ENCODE assay signal across 9 mouse cellular contexts in the genomic region with DNA sequence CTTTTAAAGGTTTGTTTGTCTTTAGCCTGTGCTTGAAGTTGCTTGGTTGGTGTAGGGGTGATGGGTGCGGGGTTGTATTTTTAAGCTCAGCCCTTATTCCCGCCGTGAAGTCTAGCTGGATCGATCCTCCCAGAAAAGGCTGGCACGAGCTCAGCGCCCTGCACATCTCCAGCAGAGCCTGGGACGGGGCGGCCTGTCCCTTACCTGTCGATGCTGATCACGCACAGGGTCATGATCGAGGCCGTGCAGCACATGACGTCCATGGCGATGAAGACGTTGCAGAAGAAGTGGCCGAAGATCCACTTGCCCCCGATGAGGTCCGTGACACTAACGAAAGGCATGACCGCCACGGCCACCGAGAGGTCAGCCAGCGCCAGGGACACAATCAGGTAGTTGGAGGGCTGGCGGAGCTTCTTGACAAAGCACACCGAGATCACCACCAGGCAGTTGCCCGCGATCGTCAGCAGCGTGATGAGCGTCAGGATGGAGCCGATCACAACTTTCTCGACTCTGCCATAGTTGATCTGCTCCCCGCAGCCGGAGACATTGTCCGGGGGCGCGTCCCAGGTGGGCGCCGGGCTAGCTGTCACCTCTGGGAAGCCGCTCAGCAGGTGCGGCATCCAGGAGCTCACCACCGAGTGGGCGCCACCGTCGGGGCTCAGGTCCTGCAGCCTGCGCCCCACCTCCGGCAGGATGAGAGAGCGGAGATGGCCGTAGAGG. TPM values are rescaled to one million over a fixed set of nuclear protein-coding genes. Genes with fewer than 3 reads are reported as not detected.
DNase-seq lines count a peak whose midpoint lies in the region; ATAC-seq and TF ChIP-seq lines count a peak whose summit lies in the region.
"Had no signal": no experiment of that assay in that cellular context is flagged by ENCODE, and none has a peak within 500 bp of the region (broad histone marks: within the 10 kb centered on the region; RNA-seq: fewer than 3 reads in every experiment).

No protein-coding gene starts in this region.

- no peaks in the 10 kb centered on the region for H3K9me3 ChIP-seq in lung, embryonic 14.5 days (ENCODE audit: low read depth, low read length)
- H3K9me3 ChIP-seq in forebrain, embryonic 15.5 days, result no peaks in the 10 kb centered on the region
- no peaks in the 10 kb centered on the region for H3K9me3 ChIP-seq in liver, embryonic 13.5 days (replicated peaks)
- H3K9me3 ChIP-seq in stomach, embryonic 16.5 days (replicated peaks; ENCODE audit: control insufficient read depth, low read length), result no peaks in the 10 kb centered on the region

- H3K4me1 ChIP-seq in lung, embryonic 14.5 days (ENCODE audit: insufficient read depth), result no peaks in the 10 kb centered on the region
- H3K4me1 ChIP-seq in forebrain, embryonic 15.5 days, result peaks cover 7% of the 10 kb centered on the region
- no peaks in the 10 kb centered on the region for H3K4me1 ChIP-seq in liver, embryonic 13.5 days (replicated peaks)
- no peaks in the 10 kb centered on the region for H3K4me1 ChIP-seq in stomach, embryonic 16.5 days (ENCODE audit: control insufficient read depth, insufficient read depth, low read length)

- peak overlapping the region; percentile 52 for H3K4me3 ChIP-seq in lung, embryonic 14.5 days (ENCODE audit: low read depth, low read length)
- peak overlapping the region; percentile 68 for H3K4me3 ChIP-seq in forebrain, embryonic 15.5 days
- H3K4me3 ChIP-seq in liver, embryonic 13.5 days (replicated peaks), result peak overlapping the region; percentile 55
- peak overlapping the region; percentile 54 for H3K4me3 ChIP-seq in stomach, embryonic 16.5 days (replicated peaks; ENCODE audit: low read length)

- no peaks in the 10 kb centered on the region for H3K36me3 ChIP-seq in lung, embryonic 14.5 days (ENCODE audit: insufficient read depth)
- H3K36me3 ChIP-seq in forebrain, embryonic 15.5 days, result no peaks in the 10 kb centered on the region
- no peaks in the 10 kb centered on the region for H3K36me3 ChIP-seq in liver, embryonic 13.5 days
- no peaks in the 10 kb centered on the region for H3K36me3 ChIP-seq in stomach, embryonic 16.5 days (ENCODE audit: control insufficient read depth, insufficient read depth, low read length)

- 7% methylated on average over 49 of the region's 49 CpGs for WGBS in lung, embryonic 14.5 days
- 7% methylated on average over 49 of the region's 49 CpGs for WGBS in forebrain, embryonic 15.5 days
- WGBS in liver, embryonic 13.5 days (ENCODE audit: insufficient replicate concordance), result 9% methylated on average over 49 of the region's 49 CpGs
- WGBS in stomach, embryonic 16.5 days, result 7% methylated on average over 49 of the region's 49 CpGs

- DNase-seq in embryo, embryonic 10.5 days (ENCODE audit: low spot score), result peak; percentile 17
- no peak for DNase-seq in embryo, embryonic 10 days (ENCODE audit: low spot score)
- DNase-seq in lung, embryonic 14.5 days, result no peak
- no peak for DNase-seq in lung, postnatal 10 days
- DNase-seq in liver, embryonic 13.5 days, result no peak

- H3K27me3 ChIP-seq in lung, embryonic 14.5 days (ENCODE audit: insufficient read depth, low read length), result peaks cover 46% of the 10 kb centered on the region
- peaks cover 25% of the 10 kb centered on the region for H3K27me3 ChIP-seq in forebrain, embryonic 15.5 days
- H3K27me3 ChIP-seq in liver, embryonic 13.5 days, result peaks cover 53% of the 10 kb centered on the region
- H3K27me3 ChIP-seq in stomach, embryonic 16.5 days (ENCODE audit: control insufficient read depth, insufficient read depth, low read length), result peaks cover 39% of the 10 kb centered on the region

- no peak overlapping the region for H3K9ac ChIP-seq in lung, embryonic 14.5 days
- peak overlapping the region; percentile 56 for H3K9ac ChIP-seq in forebrain, embryonic 15.5 days (replicated peaks)
- H3K9ac ChIP-seq in liver, embryonic 13.5 days, result no peak overlapping the region
- no peak overlapping the region; the same call in 1 of the 2 replicates for H3K9ac ChIP-seq in stomach, embryonic 16.5 days (ENCODE audit: low read length)

- H3K27ac ChIP-seq in lung, embryonic 14.5 days (ENCODE audit: low read depth), result no peak overlapping the region
- no peak overlapping the region for H3K27ac ChIP-seq in forebrain, embryonic 15.5 days (replicated peaks)
- H3K27ac ChIP-seq in liver, embryonic 13.5 days, result no peak overlapping the region
- no peak overlapping the region for H3K27ac ChIP-seq in stomach, embryonic 16.5 days (ENCODE audit: low read length)

- no peak for ATAC-seq in lung, embryonic 14.5 days (ENCODE audit: insufficient read depth)
- ATAC-seq in forebrain, embryonic 15.5 days (replicated peaks), result peak; percentile 69; the same call in 1 of the 2 replicates
- no peak for ATAC-seq in liver, embryonic 13.5 days (ENCODE audit: low read depth)
- no peak; the same call in 1 of the 2 replicates for ATAC-seq in stomach, embryonic 16.5 days (ENCODE audit: insufficient read depth, low FRiP score)
- no peak for ATAC-seq in erythroblast, adult 5-6 weeks (replicated peaks; ENCODE audit: low FRiP score, poor library complexity, severe bottlenecking)

- TF ChIP-seq CTCF in lung, embryonic 14.5 days (IDR thresholded peaks at IDR 0.05; ENCODE audit: low read depth), result no peak

- peak overlapping the region; percentile 88 for H3K4me2 ChIP-seq in lung, embryonic 14.5 days
- H3K4me2 ChIP-seq in forebrain, embryonic 15.5 days (replicated peaks), result peak overlapping the region; percentile 87
- H3K4me2 ChIP-seq in liver, embryonic 13.5 days, result peak overlapping the region; percentile 70
- peak overlapping the region; percentile 87 for H3K4me2 ChIP-seq in stomach, embryonic 16.5 days (ENCODE audit: low read depth, low read length)

RNA-seq across cellular contexts. Expression of a gene that starts 0.6 kb away (rescaled TPM):
- 0.12 TPM in 1 of 2 replicates, not detected in the other for polyA plus RNA-seq in lung, embryonic 14.5 days (2014; fragmentation: Nextera tagmentation; extraction: Ambion mirVana)
- polyA plus RNA-seq in forebrain, embryonic 15.5 days (2015; fragmentation: Nextera tagmentation; extraction: Ambion mirVana), result 3.0 and 3.6 TPM in 2 replicates
- polyA plus RNA-seq in liver, embryonic 13.5 days (2015; fragmentation: Nextera tagmentation; extraction: Ambion mirVana), result not detected in 2 replicates
- polyA plus RNA-seq in stomach, embryonic 16.5 days (2015; fragmentation: Nextera tagmentation; extraction: Ambion mirVana), result 0.06 TPM in 1 of 2 replicates, not detected in the other
- total RNA-seq in erythroblast, adult 5-6 weeks (2015; ENCODE audit: low replicate concordance), result not detected in 2 replicates
- not detected in 2 replicates for total RNA-seq in erythroblast, adult 5-6 weeks (2017; ENCODE audit: low replicate concordance)
- polyA plus RNA-seq: erythroblast, embryonic 14.5 days had no signal

RNA-seq across cellular contexts. Expression of a gene that starts 26.9 kb away (rescaled TPM):
- polyA plus RNA-seq in lung, embryonic 14.5 days (2014; fragmentation: Nextera tagmentation; extraction: Ambion mirVana), result 87.3 and 88.6 TPM in 2 replicates
- 84.1 and 90.4 TPM in 2 replicates for polyA plus RNA-seq in forebrain, embryonic 15.5 days (2015; fragmentation: Nextera tagmentation; extraction: Ambion mirVana)
- polyA plus RNA-seq in liver, embryonic 13.5 days (2015; fragmentation: Nextera tagmentation; extraction: Ambion mirVana), result 63.4 and 71.9 TPM in 2 replicates
- polyA plus RNA-seq in stomach, embryonic 16.5 days (2015; fragmentation: Nextera tagmentation; extraction: Ambion mirVana), result 47.3 and 58.3 TPM in 2 replicates
- 13.6 and 31.3 TPM in 2 replicates for total RNA-seq in erythroblast, adult 5-6 weeks (2015; ENCODE audit: low replicate concordance)
- total RNA-seq in erythroblast, adult 5-6 weeks (2017; ENCODE audit: low replicate concordance), result 9.8 and 15.5 TPM in 2 replicates
